Mouse (Mus musculus) CH12.LX (cell line): Measurements from ENCODE around the gene Atg101. TPM values are rescaled to one million over a fixed set of nuclear protein-coding genes. Genes with fewer than 3 reads are reported as not detected.
A peak's percentile ranks its signal among the peaks of the same experiment; 100 is the strongest.

Experiments
- DNase-seq: peaks from one replicate; pipeline ENCODE4 v3.0.0-alpha.2; 2013; ENCODE audit errors: extremely low read depth
- H3K27ac ChIP-seq: 2 replicates; pipeline ENCODE4 v1.5.1; 2012; ENCODE audit warnings: low read depth, mild to moderate bottlenecking, control low read depth, moderate library complexity; ENCODE audit not compliant: insufficient read depth
- H3K27me3 ChIP-seq: replicated peaks from 2 replicates; pipeline ENCODE3; 2012; ENCODE audit warnings: inconsistent platforms
- H3K36me3 ChIP-seq, 2 experiments: replicated peaks in 1 of 2; 2 replicates each; pipeline versions ENCODE3 to v1.6.1; 2012; ENCODE audit warnings: inconsistent platforms in 1 of 2, low read length in 1 of 2, mild to moderate bottlenecking in 1 of 2, mixed read lengths in 1 of 2, moderate library complexity in 1 of 2; ENCODE audit not compliant: control insufficient read depth in 1 of 2, insufficient read depth in 1 of 2
- H3K4me1 ChIP-seq, 2 experiments: 2 replicates each; pipeline ENCODE4 v1.6.1; 2012; ENCODE audit warnings: inconsistent platforms in 1 of 2, moderate library complexity in 1 of 2; ENCODE audit not compliant: insufficient read depth in 2 of 2, control insufficient read depth in 1 of 2
- H3K4me2 ChIP-seq: 2 replicates; pipeline ENCODE4 v1.6.1; 2012; ENCODE audit warnings: low read depth, mild to moderate bottlenecking, control low read depth; ENCODE audit not compliant: poor library complexity, insufficient read depth, severe bottlenecking
- H3K4me3 ChIP-seq, 3 experiments: fragments of 150-350 bp in 1 of 3; sonication (generic) in 1 of 3; replicated peaks in 1 of 3; 2 replicates each; pipeline versions ENCODE3 to v1.5.1; 2011 to 2012; ENCODE audit warnings: low read depth in 2 of 3, low read length in 2 of 3, mild to moderate bottlenecking in 2 of 3, moderate library complexity in 2 of 3, control low read depth in 1 of 3, improper control_type of control experiment in 1 of 3, inconsistent platforms in 1 of 3, mixed read lengths in 1 of 3; ENCODE audit not compliant: poor library complexity in 1 of 3
- H3K79me2 ChIP-seq: replicated peaks from 2 replicates; pipeline ENCODE4 v1.6.1; 2012; ENCODE audit warnings: mild to moderate bottlenecking, moderate library complexity; ENCODE audit not compliant: control insufficient read depth, poor library complexity, insufficient read depth, severe bottlenecking; ENCODE audit errors: extremely low read depth
- H3K9ac ChIP-seq: 2 replicates; pipeline ENCODE4 v1.6.1; 2012; ENCODE audit warnings: low read depth, mild to moderate bottlenecking, control low read depth, moderate library complexity; ENCODE audit not compliant: insufficient read depth
- H3K9me3 ChIP-seq: replicated peaks from 2 replicates; pipeline ENCODE3; 2012; ENCODE audit warnings: low read length, inconsistent platforms, mixed read lengths
- CHD1 ChIP-seq: IDR thresholded peaks from 2 replicates; pipeline ENCODE4 v1.6.1; 2012; ENCODE audit warnings: low read depth, low read length, improper control_type of control experiment, inconsistent platforms
- CTCF ChIP-seq, 2 experiments: IDR thresholded peaks in 1 of 2; conservative IDR thresholded peaks in 1 of 2; 2 replicates each; pipeline ENCODE4 v1.5.1; 2011 to 2012; ENCODE audit warnings: low read depth in 2 of 2, low read length in 2 of 2, improper control_type of control experiment in 1 of 2, inconsistent platforms in 1 of 2, mild to moderate bottlenecking in 1 of 2, moderate library complexity in 1 of 2
- E2F4 ChIP-seq: IDR thresholded peaks from 2 replicates; pipeline ENCODE4 v1.6.1; 2011; ENCODE audit warnings: low read depth, low read length, improper control_type of control experiment; ENCODE audit not compliant: insufficient replicate concordance
- MEF2A ChIP-seq: IDR thresholded peaks from 2 replicates; pipeline ENCODE4 v1.6.1; 2014; ENCODE audit warnings: low read depth, mild to moderate bottlenecking, inconsistent platforms, low read length, improper control_type of control experiment, borderline replicate concordance
- RCOR1 ChIP-seq: conservative IDR thresholded peaks from 2 replicates; pipeline ENCODE4 v1.6.1; 2012; ENCODE audit warnings: low read depth, mild to moderate bottlenecking, inconsistent platforms, low read length, improper control_type of control experiment
- SMC3 ChIP-seq: IDR thresholded peaks from 2 replicates; pipeline ENCODE4 v1.6.1; 2011; ENCODE audit warnings: low read depth, low read length, improper control_type of control experiment
- ZC3H11A ChIP-seq: IDR thresholded peaks from 2 replicates; pipeline ENCODE4 v1.6.1; 2012; ENCODE audit warnings: low read depth, mild to moderate bottlenecking, inconsistent platforms, low read length, improper control_type of control experiment
- ZNF384 ChIP-seq: IDR thresholded peaks from 2 replicates; pipeline ENCODE4 v1.6.1; 2012; ENCODE audit warnings: low read depth, low read length, improper control_type of control experiment, inconsistent platforms
- dilution Hi-C: fragments of 300-500 bp; cut with MboI; formaldehyde crosslinking; loops from 2 replicates; pipeline ENCODE4 v1.14.3; 2020; ENCODE audit warnings: low sequenced_read_pairs; ENCODE audit not compliant: extremely low pct_unique_long_range_greater_than_20kb, extremely low pct_ligation_motif_present
- in situ Hi-C: fragments of 300-500 bp; cut with MboI; formaldehyde crosslinking; loops from 3 replicates; pipeline ENCODE4 v1.14.3; 2019; ENCODE audit warnings: low sequenced_read_pairs, low pct_ligation_motif_present, low pct_unique_long_range_greater_than_20kb, mixed read lengths
- polyA plus RNA-seq: library from polyadenylated mRNA; unstranded; fragments of >175 nt; gene quantifications from 2 replicates; pipeline ENCODE4 v1.2.1, GENCODE M21; 2012; ENCODE audit warnings: low read depth; ENCODE audit not compliant: insufficient read length
- total RNA-seq, 2 experiments: library from RNA; depleted of rRNA; stranded (reverse); fragments of 300-350 nt in 1 of 2; fragments of >200 nt in 1 of 2; gene quantifications; 2 replicates each; pipeline ENCODE4 v1.2.3; 2012 to 2014

Gene Atg101
- total and polyA plus RNA-seq, 3 experiments: 49.1 to 61.3 (median 58.8) TPM

- Histone ChIP-seq H3K9ac (no peak overlapping the region), H3K4me3 (peak overlapping the region in 1 of 3 experiments; percentile 38), H3K36me3 (peaks cover 0 to 8% of the 10 kb centered on the region in 2 experiments), H3K79me2 (no peaks in the 10 kb centered on the region), H3K27me3 (peaks cover 47% of the 10 kb centered on the region), H3K27ac (no peak overlapping the region), H3K4me2 (peak overlapping the region; percentile 64), H3K9me3 (no peaks in the 10 kb centered on the region), H3K4me1 (peaks cover 3 to 7% of the 10 kb centered on the region in 2 experiments; a peak in 2 of 4 replicates)
- DNase-seq: no peak
- dilution Hi-C loops (no loop called here), in situ Hi-C loops (no loop called here)
- no peak for TF ChIP-seq CTCF (conservative IDR thresholded peaks at IDR 0.05 in 1 of 2, IDR thresholded peaks at IDR 0.05 in 1 of 2; ENCODE audit: low read depth in 2 of 2, low read length in 2 of 2)
- peak; percentile 29; the same call in 1 of the 2 replicates for TF ChIP-seq MEF2A
Observed at GRCm38 (mm10) chr15:101266132-101266963, 17.7 kb upstream of the Atg101 start.

GRCm38 (mm10) chr15:101267053-101268032 is 16.7 kb upstream of the Atg101 start:
- Histone ChIP-seq H3K36me3 (peaks cover 0 to 10% of the 10 kb centered on the region in 2 experiments), H3K27ac (no peak overlapping the region), H3K9me3 (no peaks in the 10 kb centered on the region), H3K4me3 (peak overlapping the region in 1 of 3 experiments; percentile 38), H3K79me2 (no peaks in the 10 kb centered on the region)
- TF ChIP-seq ZC3H11A (no peak), ZNF384 (no peak)
- TF ChIP-seq, all 38 proteins: peak for 0
- Histone ChIP-seq H3K4me2 (peak overlapping the region; percentile 64), H3K4me1 (peaks cover 3 to 6% of the 10 kb centered on the region in 2 experiments; a peak in 2 of 4 replicates), H3K9ac (no peak overlapping the region), H3K27me3 (peaks cover 44% of the 10 kb centered on the region)
- DNase-seq: no peak
- in situ Hi-C loops: no loop called here
- dilution Hi-C loops: no loop called here

- in situ Hi-C loops: no loop called here
- Histone ChIP-seq H3K27me3 (peaks cover 32% of the 10 kb centered on the region), H3K9ac (no peak overlapping the region), H3K4me2 (no peak overlapping the region), H3K4me1 (peaks cover 3 to 4% of the 10 kb centered on the region in 2 experiments; a peak in 2 of 4 replicates), H3K79me2 (no peaks in the 10 kb centered on the region), H3K27ac (no peak overlapping the region), H3K36me3 (peaks cover 0 to 22% of the 10 kb centered on the region in 2 experiments), H3K9me3 (no peaks in the 10 kb centered on the region), H3K4me3 (no peak overlapping the region)
- dilution Hi-C loops: no loop called here
- TF ChIP-seq SMC3 (no peak), CHD1 (no peak), E2F4 (no peak), RCOR1 (no peak)
- DNase-seq: no peak
Observed at GRCm38 (mm10) chr15:101270101-101270820, 13.8 kb upstream of the Atg101 start.
